Mouse (Mus musculus): ENCODE data around the gene Hoxb4.

Gene Hoxb4

GRCm38 (mm10) chr11:96284774-96285734, 33.0 kb upstream of the Hoxb4 start:
- ATAC-seq (ENCODE audit: insufficient number of reproducible peaks, low FRiP score, low TSS enrichment) = no peak

DNA sequence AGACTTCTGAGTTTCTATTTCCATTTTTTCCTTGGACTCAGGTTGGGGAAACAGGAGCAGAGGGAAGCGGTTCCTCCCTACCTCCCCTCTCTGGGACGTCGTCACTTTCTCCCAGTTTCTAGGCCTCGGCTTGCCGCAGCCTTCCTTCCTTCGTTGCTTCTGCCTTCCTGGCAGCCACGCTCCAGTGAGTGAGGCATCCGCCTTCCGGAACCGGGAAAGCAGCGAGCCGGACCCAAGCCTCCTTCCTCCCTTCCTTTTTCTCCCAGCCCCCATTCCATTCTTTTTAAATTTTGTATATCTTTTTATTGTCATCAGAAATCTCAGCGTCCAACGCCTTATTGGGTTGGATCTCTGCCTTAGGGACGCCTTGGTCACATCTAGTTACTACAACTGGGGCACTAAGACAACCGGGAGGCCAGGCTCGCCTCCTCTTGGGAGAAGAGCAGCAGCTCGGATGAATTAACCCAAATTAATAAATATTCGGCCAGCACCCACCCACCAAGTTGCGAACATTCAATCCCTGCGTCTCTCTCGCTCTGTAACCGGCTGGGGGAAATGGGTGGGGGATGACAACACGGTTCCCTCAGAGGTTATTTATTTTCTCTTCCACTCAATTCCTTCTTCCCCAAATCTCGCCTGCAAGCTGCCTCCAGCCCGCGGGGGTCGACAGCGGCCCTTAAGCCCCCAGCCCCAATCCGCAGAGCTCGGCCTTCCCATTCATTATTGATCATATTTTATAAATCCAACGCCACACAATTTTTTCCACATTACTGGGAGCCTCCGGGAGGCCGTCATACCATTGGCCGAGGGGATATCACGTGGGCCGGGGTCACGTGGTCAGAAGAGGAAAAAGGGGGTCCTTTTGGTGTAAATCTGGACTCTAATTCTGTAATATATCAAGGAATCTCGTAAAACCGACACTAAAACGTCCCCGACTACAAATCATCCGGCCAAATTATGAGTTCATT, 32.0 kb upstream of the Hoxb4 start, which contains the start of gene Hoxb7:
Hoxb7 (plus strand) TSS at position 853 of the 968 bp plus-strand sequence.
- no peak for ATAC-seq (ENCODE audit: insufficient number of reproducible peaks, low FRiP score, low TSS enrichment)

- no peak for ATAC-seq (ENCODE audit: insufficient number of reproducible peaks, low FRiP score, low TSS enrichment)
Measured at GRCm38 (mm10) chr11:96286739-96287385, 31.2 kb upstream of the Hoxb4 start.

DNA sequence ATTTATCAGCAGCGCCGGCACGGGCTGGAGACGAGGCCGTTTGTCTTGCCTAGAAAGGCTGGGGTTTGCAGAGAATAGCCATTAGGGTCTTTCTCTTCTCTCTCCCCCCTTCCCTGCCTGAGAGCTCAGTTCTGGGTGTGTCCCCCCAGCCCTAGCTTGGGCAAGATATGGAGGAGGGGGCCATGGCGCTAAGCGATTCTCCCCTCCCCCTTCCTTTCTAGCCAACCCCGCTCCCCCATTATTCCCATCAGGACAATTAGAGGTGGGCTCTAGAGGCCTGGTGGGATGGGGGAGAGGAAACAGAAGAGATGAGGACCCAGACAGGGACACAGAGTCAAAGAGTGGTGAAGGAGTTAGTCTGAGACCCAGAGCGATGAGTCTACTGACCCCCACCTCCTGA, 30.7 kb upstream of the Hoxb4 start:
- ATAC-seq (ENCODE audit: insufficient number of reproducible peaks, low FRiP score, low TSS enrichment) = no peak

DNA sequence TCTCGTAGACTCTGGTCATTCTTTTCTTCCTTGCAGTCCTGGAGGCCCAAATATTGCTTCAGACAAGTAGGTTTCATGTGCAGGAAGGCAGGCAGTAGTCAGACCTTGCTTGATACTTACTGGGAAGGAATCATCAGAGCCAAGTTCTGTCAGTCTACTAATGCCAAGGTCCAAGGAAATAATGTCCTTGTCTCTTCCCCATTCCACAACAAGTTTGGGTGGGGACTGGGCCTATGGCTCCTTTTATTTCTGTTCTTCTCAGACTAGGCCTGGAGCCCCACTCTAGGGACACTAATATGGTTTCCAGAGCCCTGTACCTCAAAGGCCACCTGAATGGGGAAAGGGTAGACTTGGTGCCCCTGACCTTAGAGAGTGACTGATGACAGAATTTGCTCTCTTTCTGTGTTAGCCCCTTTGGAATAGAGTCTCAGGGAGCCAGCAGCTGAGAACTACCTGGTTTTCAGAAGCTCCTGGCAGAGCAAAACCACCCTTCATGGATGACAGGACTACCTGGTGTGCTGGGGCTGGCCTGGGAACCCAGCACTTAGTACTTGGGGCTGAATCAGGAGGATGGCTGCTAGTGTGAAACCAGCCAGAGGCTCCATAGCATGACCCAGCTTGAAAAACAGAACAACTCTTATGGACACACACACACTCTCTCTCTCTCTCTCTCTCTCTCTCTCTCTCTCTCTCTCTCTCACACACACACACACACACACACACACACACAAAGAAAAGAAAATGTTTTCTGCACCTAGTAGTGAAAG, 29.4 kb upstream of the Hoxb4 start:
- ATAC-seq (ENCODE audit: insufficient number of reproducible peaks, low FRiP score, low TSS enrichment) = no peak

GRCm38 (mm10) chr11:96289293-96289692, 28.8 kb upstream of the Hoxb4 start:
- no peak for ATAC-seq (ENCODE audit: insufficient number of reproducible peaks, low FRiP score, low TSS enrichment)

- no peak for ATAC-seq (ENCODE audit: insufficient number of reproducible peaks, low FRiP score, low TSS enrichment)
Measured at GRCm38 (mm10) chr11:96289837-96290236, 28.2 kb upstream of the Hoxb4 start.

DNA sequence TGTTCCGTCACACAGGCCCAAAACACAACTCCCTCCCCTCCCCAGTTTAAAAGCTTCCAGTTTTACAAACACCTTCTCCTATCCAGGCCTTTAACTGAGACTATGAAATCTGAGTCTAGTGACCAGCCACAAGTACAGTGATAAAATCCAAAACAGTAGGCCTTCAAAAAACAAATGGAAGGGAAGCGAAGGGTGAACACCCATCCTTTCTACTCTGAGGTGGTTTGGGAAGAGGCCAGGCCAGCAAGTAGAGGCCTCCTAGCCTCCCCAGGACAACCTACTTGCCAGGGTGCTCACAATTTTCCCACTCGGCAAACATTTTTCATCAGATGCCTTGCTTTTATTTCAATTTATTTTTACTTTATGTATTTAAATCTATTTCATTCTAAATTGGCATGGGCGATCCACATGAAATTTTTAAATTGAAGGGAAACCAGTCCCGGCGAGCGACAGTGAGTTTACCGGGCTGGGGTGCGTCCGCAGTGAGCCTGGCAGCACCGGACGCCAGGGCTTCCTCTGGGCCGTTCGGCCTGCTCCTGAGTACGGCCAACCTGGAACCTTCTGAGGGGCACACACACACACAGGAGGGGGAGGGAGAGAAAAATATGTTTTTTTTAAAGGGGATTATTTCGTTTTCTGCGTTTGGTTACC, 27.2 kb upstream of the Hoxb4 start:
- no peak for ATAC-seq (ENCODE audit: insufficient number of reproducible peaks, low FRiP score, low TSS enrichment)

- no peak for ATAC-seq (ENCODE audit: insufficient number of reproducible peaks, low FRiP score, low TSS enrichment)
Measured at GRCm38 (mm10) chr11:96291681-96292564, 26.1 kb upstream of the Hoxb4 start, which contains the start of gene Hoxb6. Gene Hoxb6 (plus strand): TSS chr11:96292476.

DNA sequence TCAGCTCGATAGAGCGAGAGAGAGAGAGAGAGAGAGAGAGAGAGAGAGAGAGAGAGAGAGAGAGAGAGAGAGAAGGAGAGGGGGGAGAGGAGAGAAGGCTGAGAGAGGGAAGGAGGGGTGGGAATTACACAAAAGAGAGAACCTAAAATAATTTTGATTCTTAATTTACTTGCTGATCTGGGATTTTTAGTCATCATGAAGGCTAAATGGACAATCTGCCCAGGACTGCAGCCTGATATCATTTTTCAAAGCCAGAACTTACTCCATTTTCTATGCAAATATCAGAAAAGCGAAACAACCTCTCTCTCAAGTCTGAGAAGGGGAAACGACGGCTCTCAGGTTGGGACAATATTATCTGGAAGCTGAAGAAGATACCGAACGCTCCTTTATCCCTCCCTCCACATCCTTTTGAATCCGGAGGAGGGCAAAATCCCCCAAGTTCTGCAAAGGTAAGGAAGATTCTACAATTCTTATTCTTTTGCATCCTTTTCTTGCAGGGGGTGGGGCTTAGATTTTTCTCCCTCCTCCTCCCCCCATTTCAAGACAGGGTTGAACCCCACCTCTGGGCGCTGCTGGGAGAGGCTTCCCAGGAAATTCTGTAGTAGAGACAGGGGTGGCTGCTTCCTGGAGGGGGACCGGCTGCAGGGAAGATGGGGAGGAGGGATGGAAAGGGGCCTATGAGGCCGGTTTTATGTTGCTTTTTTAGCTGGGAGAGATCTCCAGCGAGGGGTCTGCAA, 25.3 kb upstream of the Hoxb4 start:
- no peak for ATAC-seq (ENCODE audit: insufficient number of reproducible peaks, low FRiP score, low TSS enrichment)

DNA sequence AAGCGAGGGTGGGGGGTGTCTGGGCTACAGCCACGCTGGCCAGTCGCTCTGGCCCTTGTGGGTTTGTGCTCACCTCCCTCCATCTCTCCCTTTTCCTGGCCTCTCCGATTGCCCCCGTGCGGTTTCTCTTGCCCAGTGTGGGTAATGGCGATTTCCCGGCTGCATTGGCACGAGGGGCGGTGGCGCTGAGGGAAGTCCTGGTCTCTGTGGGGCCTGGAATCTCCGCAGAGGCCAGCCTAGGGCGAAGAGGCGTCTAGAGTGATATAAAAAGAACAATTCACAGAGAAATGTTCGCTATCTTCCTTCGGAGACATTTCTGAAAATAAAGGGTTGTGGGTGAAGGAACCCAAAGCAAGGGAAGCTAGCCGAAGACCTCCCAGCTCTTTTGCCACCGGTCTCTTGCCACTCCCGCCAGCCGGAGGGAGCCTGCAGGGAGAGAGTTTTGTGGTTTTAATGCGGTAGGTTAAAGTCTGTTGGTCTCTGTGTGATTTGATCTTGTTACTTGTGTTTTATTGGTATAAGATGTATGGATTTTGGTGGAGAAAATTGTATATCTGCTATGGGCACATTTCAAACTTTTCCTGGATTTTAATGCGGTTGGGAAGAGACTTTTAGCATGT, 24.7 kb upstream of the Hoxb4 start:
- ATAC-seq (ENCODE audit: insufficient number of reproducible peaks, low FRiP score, low TSS enrichment) = no peak

DNA sequence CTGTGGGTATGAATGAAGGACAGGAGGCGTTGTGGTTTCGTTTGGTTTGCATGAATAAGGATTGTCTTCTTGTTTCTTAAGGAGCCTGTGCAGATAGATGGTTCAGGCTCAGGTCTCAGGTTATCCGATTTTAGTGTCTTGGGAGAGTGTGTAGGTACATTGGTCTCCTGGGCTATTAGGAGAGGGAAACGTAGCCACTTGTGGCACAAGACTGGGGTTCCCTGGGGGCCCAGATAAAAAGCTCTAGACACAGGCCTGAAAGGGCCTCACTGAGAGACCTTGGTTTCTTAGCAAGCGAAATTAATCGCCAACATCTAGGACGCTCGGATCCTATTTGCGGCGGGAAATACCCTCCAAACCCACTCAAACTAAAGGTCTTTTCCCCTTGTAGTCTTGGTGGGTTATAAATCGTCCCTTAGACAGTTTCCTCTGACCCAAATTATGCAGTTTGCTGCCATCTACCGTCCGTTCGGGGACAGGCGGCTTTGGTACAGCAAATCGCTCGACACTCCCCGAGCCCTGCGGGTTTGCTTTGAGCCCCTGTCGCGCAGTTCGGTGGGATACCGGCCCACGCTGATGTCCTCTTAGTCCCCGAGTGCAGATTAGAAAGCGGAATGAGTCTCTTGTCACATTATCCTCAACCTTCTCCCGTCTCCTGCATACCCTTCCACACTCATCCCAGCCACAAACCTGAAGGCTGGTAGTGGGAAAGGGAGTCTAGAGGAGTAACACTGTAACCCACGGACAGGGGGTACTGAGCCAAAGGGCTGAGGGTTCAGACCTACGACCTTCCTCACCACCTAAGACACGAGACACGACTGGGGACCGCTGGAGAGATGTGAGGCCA, 23.6 kb upstream of the Hoxb4 start:
- ATAC-seq (ENCODE audit: insufficient number of reproducible peaks, low FRiP score, low TSS enrichment) = no peak

DNA sequence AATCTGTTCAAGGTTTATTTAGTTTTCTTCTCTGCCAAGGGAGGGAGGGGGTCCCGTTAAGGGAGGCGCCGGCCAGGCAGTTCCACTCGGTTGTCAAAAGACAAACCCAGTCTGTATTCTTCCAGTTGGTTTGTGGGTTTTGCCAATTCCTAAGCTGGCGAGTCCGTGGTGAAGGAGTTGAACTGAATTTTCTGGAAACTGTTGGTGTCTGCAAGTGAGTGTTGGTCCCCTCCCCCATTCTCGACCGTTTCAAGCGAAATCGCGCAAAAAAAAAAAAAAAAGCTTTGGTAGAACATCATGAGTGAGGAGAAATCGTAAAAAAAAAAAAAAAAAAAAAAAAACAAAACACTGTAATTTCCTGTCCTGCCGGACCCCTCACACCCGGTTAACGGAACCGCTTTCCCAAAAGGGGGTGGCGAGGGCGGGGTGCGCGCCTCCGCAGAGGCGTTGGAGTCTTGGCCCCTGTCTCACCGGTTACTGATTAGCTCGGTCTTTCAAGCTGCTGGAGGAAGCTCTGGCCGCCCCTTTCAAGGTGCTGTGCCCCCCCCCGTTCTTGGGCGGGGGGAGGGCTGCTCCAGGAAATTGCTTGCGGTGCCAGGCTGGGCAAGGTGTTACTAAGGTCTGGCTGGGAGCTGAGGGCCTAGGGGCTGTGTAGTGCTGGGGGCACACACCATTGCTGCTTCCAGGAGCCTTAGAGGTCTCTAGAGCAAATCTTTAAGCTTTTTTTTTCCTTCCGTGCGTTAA, 22.8 kb upstream of the Hoxb4 start:
- ATAC-seq (ENCODE audit: insufficient number of reproducible peaks, low FRiP score, low TSS enrichment) = no peak

DNA sequence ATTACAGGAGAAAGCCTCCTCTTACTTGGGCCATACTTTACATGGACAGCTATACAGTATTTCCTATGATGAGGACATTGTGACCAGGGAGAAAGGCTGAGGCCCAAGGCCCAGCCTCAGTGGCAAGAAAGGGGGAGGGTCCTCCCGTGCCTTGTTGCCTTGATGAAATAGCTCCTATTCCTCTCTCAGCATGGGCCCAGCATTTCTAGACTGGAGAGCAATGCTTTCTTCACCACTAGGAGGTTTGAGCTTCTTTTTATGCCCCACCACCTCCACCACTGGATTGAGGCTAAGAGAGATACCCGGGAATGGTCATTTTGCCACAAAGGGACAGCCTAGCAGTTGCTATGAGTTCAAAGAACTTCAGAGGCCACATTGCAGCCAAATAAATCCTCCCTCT, 21.1 kb upstream of the Hoxb4 start:
- ATAC-seq (ENCODE audit: insufficient number of reproducible peaks, low FRiP score, low TSS enrichment) = no peak

DNA sequence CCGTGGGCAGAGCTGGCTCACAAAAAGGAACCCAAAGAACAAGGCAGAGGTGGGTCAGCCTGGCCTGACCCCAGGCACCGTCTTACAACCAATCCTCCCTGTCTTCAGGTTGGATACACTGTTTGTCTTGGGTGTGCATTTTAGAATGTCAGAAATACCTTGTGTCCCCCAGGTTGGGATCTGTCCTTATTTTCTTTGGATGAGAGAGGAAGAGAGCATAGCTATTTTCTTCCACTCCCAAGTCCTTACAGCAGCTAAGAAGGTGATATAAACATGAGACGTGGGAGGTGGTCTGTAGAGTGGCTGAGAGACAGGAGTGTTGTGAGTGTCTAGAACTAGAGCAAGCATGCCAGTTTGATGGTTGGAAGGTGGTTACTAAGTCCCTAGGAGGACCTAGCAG, 20.6 kb upstream of the Hoxb4 start:
- ATAC-seq (ENCODE audit: insufficient number of reproducible peaks, low FRiP score, low TSS enrichment) = no peak

All from cerebellum, adult (tissue).